Mouse (Mus musculus): Measurements from ENCODE around the gene Ptms.

DNA sequence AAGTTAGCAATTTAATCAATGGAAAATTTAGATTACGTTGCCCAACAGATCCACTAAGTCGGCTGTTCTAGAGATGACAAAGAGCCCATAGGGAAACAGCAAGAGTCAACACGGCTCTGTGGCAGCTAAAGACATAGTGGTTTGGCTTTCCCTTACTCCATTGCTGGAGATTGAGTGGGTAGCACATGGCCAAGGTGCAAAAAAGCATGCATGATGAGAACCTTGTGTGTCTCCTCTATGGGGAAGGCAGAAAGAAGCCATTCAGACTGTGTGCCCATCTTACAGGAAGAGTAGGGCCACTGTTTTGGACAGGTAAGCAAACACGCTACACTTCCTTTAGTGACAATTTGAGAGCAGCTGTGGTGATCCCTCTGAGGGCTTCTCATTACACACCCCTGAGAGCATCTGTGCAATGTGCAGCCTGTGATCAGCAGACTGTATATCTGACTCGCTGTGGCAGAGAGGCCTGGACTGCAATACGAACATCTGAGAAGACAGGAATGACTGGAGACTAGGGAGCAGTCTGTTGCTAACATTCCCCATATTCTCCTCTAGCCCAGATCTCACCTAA, 31.3 kb downstream of the Ptms start:
- TF ChIP-seq CTCF (IDR thresholded peaks at IDR 0.05; ENCODE audit: low read depth, low read length) = no peak
- TF ChIP-seq POLR2A (IDR thresholded peaks at IDR 0.05; ENCODE audit: borderline replicate concordance, low read depth, low read length) = no peak

Data from bone marrow macrophage, adult 2 months (primary cell).